Mouse (Mus musculus): ENCODE results near the gene Hmgn3. TPM values are rescaled to one million over a fixed set of nuclear protein-coding genes. Genes with fewer than 3 reads are reported as not detected.

Hmgn3 gene
- polyA plus RNA-seq, 1 experiment from 2014 or later: 121 TPM

- no peak overlapping the region for H3K9ac ChIP-seq (ENCODE audit: low read length)
- H3K4me3 ChIP-seq (ENCODE audit: control insufficient read depth in 1 of 2, insufficient read depth in 1 of 2, low read depth in 1 of 2, low read length in 2 of 2): no peak overlapping the region
- H3K27me3 ChIP-seq (ENCODE audit: control insufficient read depth, insufficient read depth, low read length): no peaks in the 10 kb centered on the region
- no peak for ATAC-seq (ENCODE audit: insufficient number of reproducible peaks, insufficient read depth, low FRiP score, low read depth)
- H3K36me3 ChIP-seq (ENCODE audit: control insufficient read depth, insufficient read depth, low read length): no peaks in the 10 kb centered on the region
- no peak overlapping the region for H3K4me2 ChIP-seq (ENCODE audit: low read length)
- no peak overlapping the region for H3K27ac ChIP-seq (replicated peaks in 1 of 2; ENCODE audit: control insufficient read depth in 1 of 2, insufficient read depth in 1 of 2, low read depth in 2 of 2, low read length in 2 of 2)
- H3K9me3 ChIP-seq (ENCODE audit: control insufficient read depth, low read length): no peaks in the 10 kb centered on the region
- 88% methylated on average over 3 of the region's 3 CpGs for WGBS
- H3K4me1 ChIP-seq (ENCODE audit: control insufficient read depth in 2 of 2, insufficient read depth in 2 of 2, low read length in 2 of 2): peaks cover 6 to 8% of the 10 kb centered on the region in 2 experiments; a peak in 2 of 4 replicates
Measured at GRCm38 (mm10) chr9:83111789-83112188, 34.7 kb downstream of the Hmgn3 start.

GRCm38 (mm10) chr9:83111117-83111686, 35.3 kb downstream of the Hmgn3 start:
- Histone ChIP-seq H3K4me1 (ENCODE audit: control insufficient read depth in 2 of 2, insufficient read depth in 2 of 2, low read length in 2 of 2) (peaks cover 6 to 8% of the 10 kb centered on the region in 2 experiments; a peak in 2 of 4 replicates), H3K36me3 (ENCODE audit: control insufficient read depth, insufficient read depth, low read length) (no peaks in the 10 kb centered on the region), H3K27me3 (ENCODE audit: control insufficient read depth, insufficient read depth, low read length) (no peaks in the 10 kb centered on the region), H3K27ac (replicated peaks in 1 of 2; ENCODE audit: control insufficient read depth in 1 of 2, insufficient read depth in 1 of 2, low read depth in 2 of 2, low read length in 2 of 2) (no peak overlapping the region), H3K4me3 (ENCODE audit: control insufficient read depth in 1 of 2, insufficient read depth in 1 of 2, low read depth in 1 of 2, low read length in 2 of 2) (no peak overlapping the region), H3K9ac (ENCODE audit: low read length) (no peak overlapping the region), H3K9me3 (ENCODE audit: control insufficient read depth, low read length) (no peaks in the 10 kb centered on the region), H3K4me2 (ENCODE audit: low read length) (no peak overlapping the region)
- ATAC-seq (ENCODE audit: insufficient number of reproducible peaks, insufficient read depth, low FRiP score, low read depth): no peak
- 79% methylated on average over 9 of the region's 9 CpGs for WGBS

GRCm38 (mm10) chr9:83110406-83111116, 35.9 kb downstream of the Hmgn3 start:
- ATAC-seq (ENCODE audit: insufficient number of reproducible peaks, insufficient read depth, low FRiP score, low read depth): no peak
- Histone ChIP-seq H3K4me1 (ENCODE audit: control insufficient read depth in 2 of 2, insufficient read depth in 2 of 2, low read length in 2 of 2) (peaks cover 6 to 8% of the 10 kb centered on the region in 2 experiments; a peak in 2 of 4 replicates), H3K27me3 (ENCODE audit: control insufficient read depth, insufficient read depth, low read length) (no peaks in the 10 kb centered on the region), H3K9ac (ENCODE audit: low read length) (no peak overlapping the region), H3K36me3 (ENCODE audit: control insufficient read depth, insufficient read depth, low read length) (no peaks in the 10 kb centered on the region), H3K4me3 (ENCODE audit: control insufficient read depth in 1 of 2, insufficient read depth in 1 of 2, low read depth in 1 of 2, low read length in 2 of 2) (no peak overlapping the region), H3K4me2 (ENCODE audit: low read length) (no peak overlapping the region), H3K9me3 (ENCODE audit: control insufficient read depth, low read length) (no peaks in the 10 kb centered on the region), H3K27ac (replicated peaks in 1 of 2; ENCODE audit: control insufficient read depth in 1 of 2, insufficient read depth in 1 of 2, low read depth in 2 of 2, low read length in 2 of 2) (no peak overlapping the region)
- 86% methylated on average over 9 of the region's 9 CpGs for WGBS

- no peak overlapping the region for H3K4me2 ChIP-seq (ENCODE audit: low read length)
- H3K27ac ChIP-seq (replicated peaks in 1 of 2; ENCODE audit: control insufficient read depth in 1 of 2, insufficient read depth in 1 of 2, low read depth in 2 of 2, low read length in 2 of 2): no peak overlapping the region
- H3K4me1 ChIP-seq (ENCODE audit: control insufficient read depth in 2 of 2, insufficient read depth in 2 of 2, low read length in 2 of 2): peaks cover 6 to 8% of the 10 kb centered on the region in 2 experiments; a peak in 2 of 4 replicates
- H3K9me3 ChIP-seq (ENCODE audit: control insufficient read depth, low read length): no peaks in the 10 kb centered on the region
- no peak overlapping the region for H3K9ac ChIP-seq (ENCODE audit: low read length)
- no peaks in the 10 kb centered on the region for H3K27me3 ChIP-seq (ENCODE audit: control insufficient read depth, insufficient read depth, low read length)
- WGBS: 87% methylated on average over 6 of the region's 6 CpGs
- H3K36me3 ChIP-seq (ENCODE audit: control insufficient read depth, insufficient read depth, low read length): no peaks in the 10 kb centered on the region
- no peak overlapping the region for H3K4me3 ChIP-seq (ENCODE audit: control insufficient read depth in 1 of 2, insufficient read depth in 1 of 2, low read depth in 1 of 2, low read length in 2 of 2)
- no peak for ATAC-seq (ENCODE audit: insufficient number of reproducible peaks, insufficient read depth, low FRiP score, low read depth)
Measured at GRCm38 (mm10) chr9:83109705-83110104, 36.8 kb downstream of the Hmgn3 start.

- H3K4me1 ChIP-seq (ENCODE audit: control insufficient read depth in 2 of 2, insufficient read depth in 2 of 2, low read length in 2 of 2): peaks cover 6 to 7% of the 10 kb centered on the region in 2 experiments; a peak in 2 of 4 replicates
- no peaks in the 10 kb centered on the region for H3K36me3 ChIP-seq (ENCODE audit: control insufficient read depth, insufficient read depth, low read length)
- H3K4me2 ChIP-seq (ENCODE audit: low read length): no peak overlapping the region
- WGBS: 70% methylated on average over 3 of the region's 3 CpGs
- no peak overlapping the region for H3K4me3 ChIP-seq (ENCODE audit: control insufficient read depth in 1 of 2, insufficient read depth in 1 of 2, low read depth in 1 of 2, low read length in 2 of 2)
- H3K9me3 ChIP-seq (ENCODE audit: control insufficient read depth, low read length): no peaks in the 10 kb centered on the region
- no peaks in the 10 kb centered on the region for H3K27me3 ChIP-seq (ENCODE audit: control insufficient read depth, insufficient read depth, low read length)
- ATAC-seq (ENCODE audit: insufficient number of reproducible peaks, insufficient read depth, low FRiP score, low read depth): no peak
- H3K9ac ChIP-seq (ENCODE audit: low read length): no peak overlapping the region
- no peak overlapping the region for H3K27ac ChIP-seq (replicated peaks in 1 of 2; ENCODE audit: control insufficient read depth in 1 of 2, insufficient read depth in 1 of 2, low read depth in 2 of 2, low read length in 2 of 2)
Measured at GRCm38 (mm10) chr9:83108821-83109220, 37.7 kb downstream of the Hmgn3 start.

- Histone ChIP-seq H3K9me3 (ENCODE audit: control insufficient read depth, low read length) (no peaks in the 10 kb centered on the region), H3K4me3 (ENCODE audit: control insufficient read depth in 1 of 2, insufficient read depth in 1 of 2, low read depth in 1 of 2, low read length in 2 of 2) (no peak overlapping the region), H3K9ac (ENCODE audit: low read length) (no peak overlapping the region), H3K36me3 (ENCODE audit: control insufficient read depth, insufficient read depth, low read length) (no peaks in the 10 kb centered on the region), H3K4me1 (ENCODE audit: control insufficient read depth in 2 of 2, insufficient read depth in 2 of 2, low read length in 2 of 2) (no peaks in the 10 kb centered on the region), H3K27me3 (ENCODE audit: control insufficient read depth, insufficient read depth, low read length) (no peaks in the 10 kb centered on the region), H3K27ac (replicated peaks in 1 of 2; ENCODE audit: control insufficient read depth in 1 of 2, insufficient read depth in 1 of 2, low read depth in 2 of 2, low read length in 2 of 2) (no peak overlapping the region), H3K4me2 (ENCODE audit: low read length) (no peak overlapping the region)
- no peak for ATAC-seq (ENCODE audit: insufficient number of reproducible peaks, insufficient read depth, low FRiP score, low read depth)
- 87% methylated on average over 3 of the region's 3 CpGs for WGBS
Measured at GRCm38 (mm10) chr9:83103785-83104184, 42.7 kb downstream of the Hmgn3 start.

- no peak overlapping the region for H3K9ac ChIP-seq (ENCODE audit: low read length)
- H3K4me3 ChIP-seq (ENCODE audit: control insufficient read depth in 1 of 2, insufficient read depth in 1 of 2, low read depth in 1 of 2, low read length in 2 of 2): no peak overlapping the region
- H3K4me2 ChIP-seq (ENCODE audit: low read length): no peak overlapping the region
- 75% methylated on average over 3 of the region's 3 CpGs for WGBS
- no peak for ATAC-seq (ENCODE audit: insufficient number of reproducible peaks, insufficient read depth, low FRiP score, low read depth)
- H3K27me3 ChIP-seq (ENCODE audit: control insufficient read depth, insufficient read depth, low read length): no peaks in the 10 kb centered on the region
- no peaks in the 10 kb centered on the region for H3K9me3 ChIP-seq (ENCODE audit: control insufficient read depth, low read length)
- H3K4me1 ChIP-seq (ENCODE audit: control insufficient read depth in 2 of 2, insufficient read depth in 2 of 2, low read length in 2 of 2): no peaks in the 10 kb centered on the region
- H3K36me3 ChIP-seq (ENCODE audit: control insufficient read depth, insufficient read depth, low read length): no peaks in the 10 kb centered on the region
- H3K27ac ChIP-seq (replicated peaks in 1 of 2; ENCODE audit: control insufficient read depth in 1 of 2, insufficient read depth in 1 of 2, low read depth in 2 of 2, low read length in 2 of 2): no peak overlapping the region
Measured at GRCm38 (mm10) chr9:83101691-83102090, 44.8 kb downstream of the Hmgn3 start.

All from heart, embryonic 14.5 days (tissue).